Mouse (Mus musculus): Measurements from ENCODE around the gene Olfr801. TPM values are rescaled to one million over a fixed set of nuclear protein-coding genes. Genes with fewer than 3 reads are reported as not detected.

Olfr801 gene
- polyA plus RNA-seq (2015; fragmentation: Nextera tagmentation; extraction: Ambion mirVana) = not detected in 2 replicates

DNA sequence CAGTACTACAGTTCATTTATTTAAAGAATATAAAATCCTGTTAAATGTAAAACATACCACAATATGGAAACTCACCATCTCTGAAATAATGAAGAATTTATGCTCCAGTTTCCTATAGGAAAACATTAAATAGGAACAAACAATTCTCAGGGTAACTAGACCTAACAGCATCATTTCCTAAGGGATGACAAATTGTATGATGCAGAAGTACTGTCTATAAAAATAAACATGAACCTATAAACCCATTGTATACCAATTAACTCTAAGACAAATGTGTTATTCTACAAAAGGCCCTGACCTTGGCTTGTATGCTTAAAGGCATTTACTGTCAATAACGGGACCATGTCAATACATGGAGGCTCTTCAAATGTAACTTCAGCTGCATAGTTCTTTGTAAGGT is at the start of gene Olfr801:
TSS of gene Olfr801 (minus strand) at position 101 of the 400 bp plus-strand sequence.
- no peak within 1 kb of the TSS for H3K4me3 ChIP-seq
- no peaks in the 10 kb centered on the region for H3K4me1 ChIP-seq
- WGBS = 68% methylated on average over 1 of the region's 1 CpGs
- no peaks in the 10 kb centered on the region for H3K27me3 ChIP-seq
- no peaks in the 10 kb centered on the region for H3K9me3 ChIP-seq
- no peak within 1 kb of the TSS for H3K27ac ChIP-seq
- H3K9ac ChIP-seq = no peak within 1 kb of the TSS
- H3K36me3 ChIP-seq = no peaks in the 10 kb centered on the region
- no peak for ATAC-seq (ENCODE audit: insufficient number of reproducible peaks, low FRiP score, low TSS enrichment, low read depth)
- no peak within 1 kb of the TSS for H3K4me2 ChIP-seq

DNA sequence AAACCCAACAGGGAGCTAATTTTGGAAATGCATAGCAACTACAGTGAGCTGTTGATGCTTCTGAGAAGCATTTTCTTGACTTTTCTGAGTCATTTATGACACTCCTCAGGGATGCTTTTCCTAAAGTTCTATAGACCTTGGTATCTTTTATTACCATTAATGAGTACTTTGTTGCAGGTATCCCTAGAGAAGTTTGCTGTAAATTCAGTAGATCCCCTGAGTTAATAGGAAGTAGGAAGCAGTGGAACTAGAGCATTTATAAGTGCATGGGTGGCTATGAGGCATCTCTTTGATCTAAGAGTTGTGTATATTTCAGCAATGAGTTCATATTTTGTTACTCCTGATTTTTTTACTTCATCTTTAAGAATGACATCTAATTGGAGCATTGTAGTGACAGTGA is 29.2 kb upstream of the Olfr801 start, which contains the start of gene Olfr804:
TSS of gene Olfr804 (plus strand) at position 301 of the 400 bp plus-strand sequence.
- no peak for ATAC-seq (ENCODE audit: insufficient number of reproducible peaks, low FRiP score, low TSS enrichment, low read depth)
- H3K4me2 ChIP-seq = no peak within 1 kb of the TSS
- no peaks in the 10 kb centered on the region for H3K9me3 ChIP-seq
- no peak within 1 kb of the TSS for H3K9ac ChIP-seq
- no peak within 1 kb of the TSS for H3K27ac ChIP-seq
- H3K4me1 ChIP-seq = no peaks in the 10 kb centered on the region
- H3K4me3 ChIP-seq = no peak within 1 kb of the TSS
- H3K36me3 ChIP-seq = no peaks in the 10 kb centered on the region
- H3K27me3 ChIP-seq = no peaks in the 10 kb centered on the region

DNA sequence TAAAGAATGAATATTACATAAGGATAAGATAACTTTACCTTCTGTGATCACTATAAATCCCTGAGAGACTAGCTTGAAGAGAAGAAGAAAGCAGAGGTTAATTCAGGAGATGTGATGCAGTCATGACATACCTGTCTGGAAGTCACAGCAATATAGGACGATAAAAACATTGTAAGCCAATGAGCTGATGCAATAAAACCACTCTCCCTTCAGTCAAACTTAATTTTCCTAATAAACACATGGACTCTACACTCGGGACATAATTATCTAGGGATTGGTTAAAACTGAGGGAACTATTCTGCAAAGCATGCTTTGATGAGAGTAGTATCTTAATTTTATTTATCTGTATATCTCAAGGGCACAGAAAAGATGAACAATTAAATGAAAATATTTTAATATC is 20.5 kb upstream of the Olfr801 start, which contains the start of gene Olfr803:
TSS of gene Olfr803 (minus strand) at position 101 of the 400 bp plus-strand sequence.
- H3K9me3 ChIP-seq = no peaks in the 10 kb centered on the region
- no peaks in the 10 kb centered on the region for H3K36me3 ChIP-seq
- WGBS = 63% methylated on average over 2 of the region's 2 CpGs
- no peaks in the 10 kb centered on the region for H3K4me1 ChIP-seq
- no peak for ATAC-seq (ENCODE audit: insufficient number of reproducible peaks, low FRiP score, low TSS enrichment, low read depth)
- H3K4me3 ChIP-seq = no peak within 1 kb of the TSS
- H3K9ac ChIP-seq = no peak within 1 kb of the TSS
- H3K27me3 ChIP-seq = no peaks in the 10 kb centered on the region
- no peak within 1 kb of the TSS for H3K27ac ChIP-seq
- H3K4me2 ChIP-seq = no peak within 1 kb of the TSS

DNA sequence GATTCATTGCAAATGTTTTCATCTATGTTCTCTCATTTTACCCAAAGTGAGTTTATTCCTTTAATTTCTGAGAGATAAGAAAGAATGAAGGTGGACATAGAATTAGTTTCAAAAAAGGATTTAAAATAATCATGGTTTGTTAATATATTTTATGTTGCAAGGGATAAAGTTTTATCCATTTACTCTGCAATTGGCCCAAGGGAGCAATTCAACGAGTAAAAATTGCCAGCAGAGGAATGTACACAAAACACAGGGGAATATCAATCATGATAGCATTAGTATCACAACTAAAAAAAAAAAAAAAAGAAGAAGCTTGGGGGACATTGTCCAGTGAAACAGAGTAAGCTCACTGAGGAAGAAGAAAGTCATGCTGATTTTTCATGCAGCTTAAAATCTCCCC is 14.4 kb upstream of the Olfr801 start, which contains the start of gene Olfr802:
TSS of gene Olfr802 (minus strand) at position 101 of the 400 bp plus-strand sequence.
- Histone ChIP-seq H3K4me1 (no peaks in the 10 kb centered on the region), H3K4me2 (no peak within 1 kb of the TSS), H3K9ac (no peak within 1 kb of the TSS), H3K27ac (no peak within 1 kb of the TSS), H3K4me3 (no peak within 1 kb of the TSS), H3K9me3 (no peaks in the 10 kb centered on the region), H3K27me3 (no peaks in the 10 kb centered on the region), H3K36me3 (no peaks in the 10 kb centered on the region)
- no peak for ATAC-seq (ENCODE audit: insufficient number of reproducible peaks, low FRiP score, low TSS enrichment, low read depth)
- WGBS = 56% methylated on average over 1 of the region's 1 CpGs

DNA sequence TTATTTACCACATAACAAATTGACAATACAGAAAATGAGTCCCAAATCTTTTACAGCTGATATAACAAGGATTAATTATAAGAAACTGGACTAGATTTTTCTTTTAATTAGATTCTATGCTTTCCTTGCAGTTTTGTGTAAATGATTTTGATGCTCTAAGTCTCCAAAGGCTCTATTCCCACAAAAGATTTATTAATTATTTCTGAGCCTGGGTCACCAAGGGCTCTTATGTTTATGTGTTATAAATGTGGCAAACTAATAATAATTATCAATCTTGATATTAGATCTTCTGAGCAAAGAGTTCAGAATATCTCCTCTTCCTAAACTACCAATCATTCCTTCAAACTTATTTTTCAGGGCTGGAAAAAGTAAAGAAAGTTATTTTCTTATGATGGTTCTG is 16.3 kb downstream of the Olfr801 start, which contains the start of gene Olfr800:
TSS of gene Olfr800 (plus strand) at position 301 of the 400 bp plus-strand sequence.
- Histone ChIP-seq H3K4me2 (no peak within 1 kb of the TSS), H3K4me3 (no peak within 1 kb of the TSS), H3K36me3 (no peaks in the 10 kb centered on the region), H3K27ac (no peak within 1 kb of the TSS), H3K4me1 (no peaks in the 10 kb centered on the region), H3K27me3 (no peaks in the 10 kb centered on the region), H3K9ac (no peak within 1 kb of the TSS), H3K9me3 (no peaks in the 10 kb centered on the region)
- no peak for ATAC-seq (ENCODE audit: insufficient number of reproducible peaks, low FRiP score, low TSS enrichment, low read depth)

DNA sequence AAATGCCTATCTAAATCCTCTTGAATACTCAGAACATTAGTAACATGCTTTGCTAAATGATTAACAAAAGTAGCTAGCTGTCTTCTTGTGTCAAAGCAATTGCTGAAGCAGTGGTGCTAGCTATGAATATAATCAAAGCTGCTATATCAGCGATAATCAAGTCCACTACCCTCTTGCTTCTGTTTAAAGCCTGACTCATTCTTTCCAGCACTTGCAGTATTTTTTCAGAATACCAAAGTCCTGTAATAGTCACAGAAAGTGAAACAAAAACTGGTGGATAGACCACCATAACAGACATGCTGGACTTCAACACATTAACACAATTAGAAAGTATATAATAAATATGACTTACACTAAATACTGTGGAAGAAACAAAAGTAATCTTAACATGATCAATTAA is 21.9 kb downstream of the Olfr801 start:
- Histone ChIP-seq H3K36me3 (no peaks in the 10 kb centered on the region), H3K9me3 (no peaks in the 10 kb centered on the region), H3K27ac (no peak overlapping the region), H3K4me1 (no peaks in the 10 kb centered on the region), H3K9ac (no peak overlapping the region), H3K4me2 (no peak overlapping the region), H3K27me3 (no peaks in the 10 kb centered on the region), H3K4me3 (no peak overlapping the region)
- ATAC-seq (ENCODE audit: insufficient number of reproducible peaks, low FRiP score, low TSS enrichment, low read depth) = no peak
- 92% methylated on average over 1 of the region's 1 CpGs for WGBS

DNA sequence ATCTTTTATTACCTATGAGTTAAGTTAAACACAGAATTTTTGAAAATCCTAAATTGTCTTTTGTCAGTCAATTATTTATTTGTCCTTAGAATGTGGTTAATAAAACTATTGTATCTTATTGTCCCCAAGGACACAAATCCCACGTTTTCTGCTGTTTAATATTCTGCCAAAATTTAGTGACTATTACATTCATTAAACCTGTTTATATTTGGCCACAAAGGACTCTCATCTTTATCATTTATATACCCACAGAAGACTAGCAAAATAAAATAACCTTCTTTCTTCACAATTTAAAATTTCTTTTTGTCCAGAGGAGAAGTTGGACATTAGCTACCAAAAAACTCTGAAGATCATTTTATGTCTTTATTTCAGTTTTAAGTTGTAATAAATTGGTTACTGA is 36.5 kb downstream of the Olfr801 start, which contains the start of gene Olfr799:
TSS of gene Olfr799 (plus strand) at position 301 of the 400 bp plus-strand sequence.
- ATAC-seq (ENCODE audit: insufficient number of reproducible peaks, low FRiP score, low TSS enrichment, low read depth) = no peak
- WGBS = 10% methylated on average over 1 of the region's 1 CpGs

DNA sequence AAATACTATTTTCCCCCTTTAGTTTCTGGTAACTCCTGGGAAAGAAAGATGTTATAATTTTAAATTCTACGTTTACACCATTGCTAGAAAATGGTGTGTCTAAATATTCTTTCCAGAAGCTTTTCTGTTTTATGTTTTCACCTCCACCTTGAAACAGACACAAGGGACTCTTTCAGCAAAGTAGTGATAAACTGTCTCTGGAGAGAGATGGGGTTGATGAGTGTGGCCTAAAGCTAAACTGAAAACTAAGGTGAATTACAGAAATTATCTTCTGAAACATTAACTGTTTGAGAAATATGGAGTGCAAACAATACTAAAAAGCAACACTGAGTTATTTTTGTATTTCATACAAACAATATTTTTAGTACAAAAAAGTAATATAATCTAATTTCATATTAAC is 45.8 kb downstream of the Olfr801 start, which contains the start of gene Olfr798:
TSS of gene Olfr798 (minus strand) at position 101 of the 400 bp plus-strand sequence.
- no peak within 1 kb of the TSS for H3K4me3 ChIP-seq
- no peaks in the 10 kb centered on the region for H3K27me3 ChIP-seq
- no peak within 1 kb of the TSS for H3K9ac ChIP-seq
- H3K9me3 ChIP-seq = no peaks in the 10 kb centered on the region
- H3K36me3 ChIP-seq = no peaks in the 10 kb centered on the region
- H3K4me2 ChIP-seq = no peak within 1 kb of the TSS
- H3K27ac ChIP-seq = no peak within 1 kb of the TSS
- H3K4me1 ChIP-seq = no peaks in the 10 kb centered on the region
- ATAC-seq (ENCODE audit: insufficient number of reproducible peaks, low FRiP score, low TSS enrichment, low read depth) = no peak
- WGBS = 76% methylated on average over 1 of the region's 1 CpGs

More for the DNA sequence above, 36.5 kb downstream of the Olfr801 start, which contains the start of gene Olfr799:
- H3K9me3 ChIP-seq = no peaks in the 10 kb centered on the region
- H3K4me3 ChIP-seq = no peak within 1 kb of the TSS
- H3K4me1 ChIP-seq = no peaks in the 10 kb centered on the region
- H3K9ac ChIP-seq = no peak within 1 kb of the TSS
- no peaks in the 10 kb centered on the region for H3K36me3 ChIP-seq
- no peak within 1 kb of the TSS for H3K4me2 ChIP-seq
- H3K27ac ChIP-seq = no peak within 1 kb of the TSS
- H3K27me3 ChIP-seq = no peaks in the 10 kb centered on the region

DNA sequence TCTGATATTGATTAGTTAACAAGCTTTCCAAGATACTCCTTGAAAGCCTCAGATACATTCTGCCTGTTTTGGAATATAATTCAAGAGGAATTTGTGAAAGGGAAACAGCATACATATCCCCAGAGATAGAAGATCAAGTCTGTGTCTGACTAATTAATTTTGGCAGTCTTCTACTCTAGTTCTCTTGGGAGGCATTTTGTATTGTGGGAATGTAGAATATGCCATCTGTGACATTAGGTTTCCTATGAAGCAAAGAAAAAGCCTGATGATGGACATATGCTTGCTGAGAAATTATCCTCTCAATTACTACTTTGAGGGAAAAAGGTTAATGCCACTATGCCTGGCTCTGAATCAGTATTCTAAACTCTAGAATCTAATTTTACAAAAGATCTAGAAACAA is 50.4 kb downstream of the Olfr801 start:
- Histone ChIP-seq H3K9me3 (no peaks in the 10 kb centered on the region), H3K27me3 (no peaks in the 10 kb centered on the region), H3K4me2 (no peak overlapping the region), H3K4me3 (no peak overlapping the region), H3K9ac (no peak overlapping the region), H3K27ac (no peak overlapping the region), H3K36me3 (no peaks in the 10 kb centered on the region), H3K4me1 (no peaks in the 10 kb centered on the region)
- no peak for ATAC-seq (ENCODE audit: insufficient number of reproducible peaks, low FRiP score, low TSS enrichment, low read depth)

DNA sequence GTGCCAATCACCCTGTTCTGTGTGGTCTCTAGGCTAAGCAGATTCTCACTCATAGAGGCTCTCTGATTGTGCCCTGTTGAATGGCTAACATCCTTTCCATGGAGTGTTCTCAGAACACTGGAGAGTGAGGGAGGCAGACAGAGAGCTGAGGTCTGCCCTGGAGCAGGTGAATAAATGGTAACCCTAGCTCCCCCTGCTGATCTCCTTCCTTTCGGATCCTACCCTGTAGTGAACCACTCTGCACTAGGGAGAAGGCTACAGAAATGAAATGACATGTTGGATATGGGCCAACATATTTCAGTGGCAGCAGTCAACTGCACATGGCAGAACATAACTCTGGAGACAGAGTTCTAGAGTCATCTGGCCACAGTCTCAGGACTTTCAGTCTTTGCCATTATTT is 51.9 kb downstream of the Olfr801 start:
- Histone ChIP-seq H3K4me2 (no peak overlapping the region), H3K9ac (no peak overlapping the region), H3K4me3 (no peak overlapping the region), H3K36me3 (no peaks in the 10 kb centered on the region), H3K27me3 (no peaks in the 10 kb centered on the region), H3K27ac (no peak overlapping the region), H3K4me1 (no peaks in the 10 kb centered on the region), H3K9me3 (no peaks in the 10 kb centered on the region)
- WGBS = 15% methylated on average over 1 of the region's 1 CpGs
- no peak for ATAC-seq (ENCODE audit: insufficient number of reproducible peaks, low FRiP score, low TSS enrichment, low read depth)

Other genes with a start within 250 kb of the Olfr801 start
- not detected in 2 replicates for gene Olfr786, start 246.6 kb downstream of the Olfr801 start, polyA plus RNA-seq (2015; fragmentation: Nextera tagmentation; extraction: Ambion mirVana)
- gene Olfr787, start 212.0 kb downstream of the Olfr801 start, polyA plus RNA-seq (2015; fragmentation: Nextera tagmentation; extraction: Ambion mirVana) = not detected in 2 replicates
- not detected in 2 replicates for gene Olfr788, start 202.9 kb downstream of the Olfr801 start, polyA plus RNA-seq (2015; fragmentation: Nextera tagmentation; extraction: Ambion mirVana)
- gene Olfr789, start 189.1 kb downstream of the Olfr801 start, polyA plus RNA-seq (2015; fragmentation: Nextera tagmentation; extraction: Ambion mirVana) = not detected in 2 replicates
- not detected in 2 replicates for gene Olfr790, start 175.4 kb downstream of the Olfr801 start, polyA plus RNA-seq (2015; fragmentation: Nextera tagmentation; extraction: Ambion mirVana)
- gene Olfr791, start 152.1 kb downstream of the Olfr801 start, polyA plus RNA-seq (2015; fragmentation: Nextera tagmentation; extraction: Ambion mirVana) = not detected in 2 replicates
- gene Olfr792, start 134.7 kb downstream of the Olfr801 start, polyA plus RNA-seq (2015; fragmentation: Nextera tagmentation; extraction: Ambion mirVana) = not detected in 2 replicates
- not detected in 2 replicates for gene Olfr794, start 106.2 kb downstream of the Olfr801 start, polyA plus RNA-seq (2015; fragmentation: Nextera tagmentation; extraction: Ambion mirVana)
- not detected in 2 replicates for gene Olfr796, start 61.3 kb downstream of the Olfr801 start, polyA plus RNA-seq (2015; fragmentation: Nextera tagmentation; extraction: Ambion mirVana)
- not detected in 2 replicates for gene Olfr798, start 45.9 kb downstream of the Olfr801 start, polyA plus RNA-seq (2015; fragmentation: Nextera tagmentation; extraction: Ambion mirVana)
- not detected in 2 replicates for gene Olfr799, start 36.4 kb downstream of the Olfr801 start, polyA plus RNA-seq (2015; fragmentation: Nextera tagmentation; extraction: Ambion mirVana)
- not detected in 2 replicates for gene Olfr800, start 16.2 kb downstream of the Olfr801 start, polyA plus RNA-seq (2015; fragmentation: Nextera tagmentation; extraction: Ambion mirVana)
- not detected in 2 replicates for gene Olfr802, start 14.3 kb upstream of the Olfr801 start, polyA plus RNA-seq (2015; fragmentation: Nextera tagmentation; extraction: Ambion mirVana)
- not detected in 2 replicates for gene Olfr803, start 20.4 kb upstream of the Olfr801 start, polyA plus RNA-seq (2015; fragmentation: Nextera tagmentation; extraction: Ambion mirVana)
- not detected in 2 replicates for gene Olfr804, start 29.3 kb upstream of the Olfr801 start, polyA plus RNA-seq (2015; fragmentation: Nextera tagmentation; extraction: Ambion mirVana)
- not detected in 2 replicates for gene Olfr805, start 55.5 kb upstream of the Olfr801 start, polyA plus RNA-seq (2015; fragmentation: Nextera tagmentation; extraction: Ambion mirVana)
- gene Olfr806, start 68.1 kb upstream of the Olfr801 start, polyA plus RNA-seq (2015; fragmentation: Nextera tagmentation; extraction: Ambion mirVana) = not detected in 2 replicates
- not detected in 2 replicates for gene Olfr807, start 83.9 kb upstream of the Olfr801 start, polyA plus RNA-seq (2015; fragmentation: Nextera tagmentation; extraction: Ambion mirVana)
- not detected in 2 replicates for gene Olfr808, start 91.6 kb upstream of the Olfr801 start, polyA plus RNA-seq (2015; fragmentation: Nextera tagmentation; extraction: Ambion mirVana)
- gene Olfr809, start 100.8 kb upstream of the Olfr801 start, polyA plus RNA-seq (2015; fragmentation: Nextera tagmentation; extraction: Ambion mirVana) = not detected in 2 replicates
- gene Olfr810, start 121.1 kb upstream of the Olfr801 start, polyA plus RNA-seq (2015; fragmentation: Nextera tagmentation; extraction: Ambion mirVana) = not detected in 2 replicates
- not detected in 2 replicates for gene Olfr811, start 130.5 kb upstream of the Olfr801 start, polyA plus RNA-seq (2015; fragmentation: Nextera tagmentation; extraction: Ambion mirVana)
- gene Olfr812, start 172.2 kb upstream of the Olfr801 start, polyA plus RNA-seq (2015; fragmentation: Nextera tagmentation; extraction: Ambion mirVana) = not detected in 2 replicates
- not detected in 2 replicates for gene Olfr813, start 181.5 kb upstream of the Olfr801 start, polyA plus RNA-seq (2015; fragmentation: Nextera tagmentation; extraction: Ambion mirVana)
- gene Olfr814, start 206.0 kb upstream of the Olfr801 start, polyA plus RNA-seq (2015; fragmentation: Nextera tagmentation; extraction: Ambion mirVana) = not detected in 2 replicates
- not detected in 2 replicates for gene Olfr815, start 232.0 kb upstream of the Olfr801 start, polyA plus RNA-seq (2015; fragmentation: Nextera tagmentation; extraction: Ambion mirVana)
- not detected in 2 replicates for gene Olfr816, start 241.7 kb upstream of the Olfr801 start, polyA plus RNA-seq (2015; fragmentation: Nextera tagmentation; extraction: Ambion mirVana)